Mouse (Mus musculus): ENCODE measurements at regions not wholly inside any gene's neighbourhood (a gene's known extent, or its start where the extent isn't known, plus 50 kb on each side); places are given as distances from the start of the nearest gene placed in this dataset.

DNA sequence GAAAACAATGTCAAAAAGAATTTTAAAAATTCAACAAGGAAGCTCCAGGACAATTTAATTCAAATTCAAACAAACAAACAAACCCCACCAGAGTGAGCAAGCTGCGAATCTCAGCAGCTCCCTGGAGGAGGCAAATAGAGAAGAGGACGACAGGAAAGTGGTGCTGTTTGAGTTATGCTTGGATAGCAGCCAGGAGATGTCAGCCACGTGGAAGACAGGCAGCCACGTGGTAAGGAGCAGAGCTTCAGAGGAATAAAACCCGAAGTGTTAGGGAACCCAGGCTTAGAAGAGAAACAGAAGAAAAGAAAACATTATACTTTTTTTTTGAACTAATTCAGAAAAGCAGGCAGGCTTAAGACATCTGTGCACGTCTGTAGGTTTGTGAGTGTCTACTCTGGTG, 108.2 kb upstream of the Parp11 start:
- in situ Hi-C loops (cut with MboI, MseI) = no loop called here

GRCm38 (mm10) chr6:127341604-127342003, 105.0 kb upstream of the Parp11 start:
- in situ Hi-C loops (cut with MboI, MseI) = no loop called here

GRCm38 (mm10) chr6:127348770-127349409, 97.8 kb upstream of the Parp11 start:
- in situ Hi-C loops (cut with MboI, MseI) = no loop called here

DNA sequence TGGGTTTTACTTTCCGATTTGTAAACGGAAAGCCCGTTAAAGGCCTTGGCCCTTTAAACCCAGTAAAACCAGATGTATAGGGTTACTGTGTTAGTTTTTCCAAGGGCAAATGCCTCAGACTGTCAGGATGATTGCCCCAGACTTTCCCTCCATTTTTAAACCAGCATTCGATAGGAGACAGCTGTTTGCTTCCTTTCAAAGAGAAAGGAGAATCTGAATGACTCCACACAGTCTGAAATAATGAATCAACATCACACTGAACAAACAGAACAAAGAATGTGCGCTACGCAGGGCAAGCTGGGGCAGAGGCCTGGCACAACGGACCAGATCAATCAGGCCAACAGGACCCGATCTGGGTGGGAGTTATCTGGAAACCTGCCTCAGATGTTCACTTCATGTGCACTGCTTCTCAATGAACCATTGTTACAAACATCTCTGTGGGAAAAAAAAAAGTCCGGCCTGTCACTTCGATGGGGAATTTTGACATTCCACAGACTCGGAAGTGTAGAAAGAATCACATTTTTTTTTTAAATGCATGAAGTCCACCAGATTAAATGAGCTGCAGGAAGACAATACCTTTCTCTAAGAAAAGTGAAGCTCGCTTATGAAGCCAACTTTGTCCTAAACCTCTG, 97.0 kb upstream of the Parp11 start:
- in situ Hi-C loops (cut with MboI, MseI) = loop anchor here (5.0 to 25.0 kb wide), 2 partner anchors 77 to 387 kb away; no protein-coding TSS in a partner anchor

DNA sequence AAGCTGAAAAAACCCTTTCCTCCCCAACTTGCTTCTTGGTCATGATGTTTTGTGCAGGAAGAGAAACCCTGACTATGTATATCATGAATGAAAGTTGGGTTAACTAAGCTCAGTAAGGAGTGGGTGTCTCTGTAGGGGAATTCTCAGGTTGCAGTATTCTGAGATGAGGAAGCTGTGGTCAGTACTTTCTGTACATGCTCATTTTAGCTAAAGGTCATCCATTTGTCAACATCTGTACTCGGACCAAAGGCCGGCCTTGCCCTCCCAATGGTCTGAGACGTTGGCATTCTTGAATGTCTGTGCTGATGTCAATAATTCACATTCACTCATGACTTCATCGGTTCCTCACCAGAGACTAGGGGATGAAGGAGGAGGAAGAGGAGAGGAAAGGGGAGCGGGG, 94.9 kb upstream of the Parp11 start:
- in situ Hi-C loops (cut with MboI, MseI) = loop anchor here (5.0 to 25.0 kb wide), 2 partner anchors 79 to 389 kb away; no protein-coding TSS in a partner anchor

DNA sequence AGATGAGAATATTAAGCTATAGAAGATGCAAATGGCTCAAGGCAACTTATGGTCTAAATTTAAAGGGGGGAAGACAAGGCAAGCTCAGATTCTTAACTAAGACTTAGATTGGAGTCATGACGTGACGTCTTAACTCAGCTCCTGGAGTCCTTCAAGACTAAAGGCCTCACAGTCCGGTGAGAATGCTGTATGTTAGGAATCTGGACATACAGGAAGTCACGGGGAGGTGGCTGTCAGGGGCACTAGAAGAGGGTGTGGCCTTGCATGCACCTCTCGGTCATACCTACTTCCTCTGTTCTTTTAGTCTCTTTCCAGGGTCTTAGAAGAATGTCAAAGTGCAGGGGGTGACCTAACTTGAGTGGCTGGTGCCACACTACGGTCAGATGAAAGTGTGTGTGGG, 91.5 kb upstream of the Parp11 start:
- in situ Hi-C loops (cut with MboI, MseI) = loop anchor here (25.0 kb wide), 1 partner anchor 393 kb away; no protein-coding TSS in a partner anchor

DNA sequence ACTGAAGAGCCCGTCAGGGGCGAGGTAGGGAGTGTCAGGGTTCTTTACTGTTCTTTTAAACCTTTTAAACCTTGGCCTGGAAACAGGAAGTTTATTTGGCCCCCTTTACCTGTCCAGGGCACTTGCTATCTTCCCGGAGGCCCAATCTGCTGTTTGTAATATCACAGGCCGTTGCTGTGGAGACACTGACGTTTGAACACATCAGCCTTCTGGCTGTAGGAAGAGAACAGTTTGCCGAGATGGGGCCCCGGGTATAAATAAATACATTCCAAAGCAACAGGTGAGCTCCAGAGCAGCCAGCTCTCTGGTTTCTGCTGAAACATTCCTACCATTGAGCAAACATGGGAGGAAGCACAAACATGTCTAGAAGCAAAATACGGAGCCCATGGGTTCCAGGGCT, 90.2 kb upstream of the Parp11 start:
- in situ Hi-C loops (cut with MboI, MseI) = loop anchor here (25.0 kb wide), 1 partner anchor 394 kb away; no protein-coding TSS in a partner anchor

GRCm38 (mm10) chr6:127358805-127359204, 87.8 kb upstream of the Parp11 start:
- in situ Hi-C loops (cut with MboI, MseI) = loop anchor here (25.0 kb wide), 1 partner anchor 397 kb away; no protein-coding TSS in a partner anchor

- in situ Hi-C loops (cut with MboI, MseI) = loop anchor here (25.0 kb wide), 1 partner anchor 397 kb away; no protein-coding TSS in a partner anchor
These were observed 87.2 kb upstream of the Parp11 start for GRCm38 (mm10) chr6:127359391-127359874.

DNA sequence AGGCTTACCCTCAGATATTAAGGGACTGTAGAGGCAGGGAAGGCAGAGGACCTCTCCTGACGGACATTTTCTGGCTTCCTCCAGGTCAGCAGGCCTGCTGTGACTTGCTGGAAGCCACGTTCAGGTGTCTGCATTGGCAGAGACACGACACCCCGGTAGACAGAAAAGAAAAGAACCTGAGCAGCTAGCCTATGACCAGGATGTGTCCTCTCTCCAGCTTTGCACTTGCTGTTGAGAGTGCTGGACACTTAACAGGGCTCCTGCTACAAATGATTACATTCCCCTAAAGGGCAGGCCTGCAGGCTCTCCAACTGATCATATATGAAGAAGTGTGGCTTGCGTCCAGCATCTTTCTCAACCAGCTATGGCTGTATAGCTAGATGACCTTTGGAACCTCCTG, 84.5 kb upstream of the Parp11 start:
- in situ Hi-C loops (cut with MboI, MseI) = loop anchor here (5.0 to 25.0 kb wide), 2 partner anchors 215 to 400 kb away; no protein-coding TSS in a partner anchor

GRCm38 (mm10) chr6:127362966-127363752, 83.5 kb upstream of the Parp11 start:
- in situ Hi-C loops (cut with MboI, MseI) = loop anchor here (5.0 to 25.0 kb wide), 2 partner anchors 216 to 401 kb away; no protein-coding TSS in a partner anchor

GRCm38 (mm10) chr6:127363871-127364590, 82.6 kb upstream of the Parp11 start:
- in situ Hi-C loops (cut with MboI, MseI) = loop anchor here (5.0 to 25.0 kb wide), 2 partner anchors 217 to 402 kb away; no protein-coding TSS in a partner anchor

DNA sequence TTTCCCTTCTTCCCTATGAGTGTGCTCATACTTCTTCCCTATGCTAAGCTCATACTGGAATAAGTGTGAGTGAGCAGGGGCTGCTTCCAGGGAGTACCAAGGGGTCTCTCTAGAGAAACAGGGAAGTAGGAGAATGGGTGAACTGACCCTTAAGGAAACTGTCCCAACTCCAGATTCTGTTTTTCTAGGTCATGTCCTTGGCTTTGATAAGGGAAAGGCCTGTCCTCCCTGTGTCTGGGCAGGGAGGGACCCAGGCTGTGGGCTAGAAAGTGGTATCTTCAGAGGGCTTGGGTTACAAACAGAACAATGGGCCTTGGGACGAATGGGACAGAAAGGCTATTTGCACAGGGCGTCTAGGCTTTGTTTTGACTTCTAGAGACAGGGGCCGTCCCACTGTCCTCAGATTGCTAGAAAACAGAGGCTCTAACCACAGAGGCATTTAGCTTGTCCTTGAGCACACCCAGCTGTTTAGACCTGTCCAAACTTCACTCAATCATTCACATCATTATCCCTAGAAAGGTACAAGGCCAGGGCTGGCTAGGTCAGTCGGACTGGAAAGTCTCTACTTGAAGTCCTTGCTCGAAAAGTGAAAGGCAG, 82.0 kb upstream of the Parp11 start:
- in situ Hi-C loops (cut with MboI, MseI) = loop anchor here (5.0 to 25.0 kb wide), 2 partner anchors 217 to 402 kb away; no protein-coding TSS in a partner anchor

GRCm38 (mm10) chr6:127365246-127365645, 81.4 kb upstream of the Parp11 start:
- in situ Hi-C loops (cut with MboI, MseI) = loop anchor here (25.0 kb wide), 1 partner anchor 403 kb away; no protein-coding TSS in a partner anchor

- in situ Hi-C loops (cut with MboI, MseI) = loop anchor here (25.0 kb wide), 1 partner anchor 403 kb away; no protein-coding TSS in a partner anchor
These were observed 81.0 kb upstream of the Parp11 start for GRCm38 (mm10) chr6:127365651-127366050.

DNA sequence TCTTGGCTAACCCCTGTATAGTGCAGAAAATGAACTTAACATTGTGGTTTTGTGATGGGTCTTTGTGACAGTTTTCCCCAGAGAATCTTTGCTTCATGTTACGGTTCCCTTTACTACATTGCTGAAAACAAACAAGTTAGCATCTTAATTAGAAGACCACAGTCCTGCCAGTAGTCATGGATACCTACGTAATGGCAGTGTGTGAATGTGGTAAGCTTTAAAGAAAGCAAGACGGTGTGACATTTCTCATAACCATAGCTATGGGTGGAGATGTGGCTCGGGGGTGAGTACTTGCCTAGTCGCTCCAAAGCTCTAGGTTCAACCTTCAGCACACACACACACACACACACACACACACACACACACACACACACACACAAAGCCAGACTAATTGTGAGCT, 73.6 kb upstream of the Parp11 start:
- in situ Hi-C loops (cut with MboI, MseI) = loop anchor here (25.0 kb wide), 1 partner anchor 411 kb away; no protein-coding TSS in a partner anchor

DNA sequence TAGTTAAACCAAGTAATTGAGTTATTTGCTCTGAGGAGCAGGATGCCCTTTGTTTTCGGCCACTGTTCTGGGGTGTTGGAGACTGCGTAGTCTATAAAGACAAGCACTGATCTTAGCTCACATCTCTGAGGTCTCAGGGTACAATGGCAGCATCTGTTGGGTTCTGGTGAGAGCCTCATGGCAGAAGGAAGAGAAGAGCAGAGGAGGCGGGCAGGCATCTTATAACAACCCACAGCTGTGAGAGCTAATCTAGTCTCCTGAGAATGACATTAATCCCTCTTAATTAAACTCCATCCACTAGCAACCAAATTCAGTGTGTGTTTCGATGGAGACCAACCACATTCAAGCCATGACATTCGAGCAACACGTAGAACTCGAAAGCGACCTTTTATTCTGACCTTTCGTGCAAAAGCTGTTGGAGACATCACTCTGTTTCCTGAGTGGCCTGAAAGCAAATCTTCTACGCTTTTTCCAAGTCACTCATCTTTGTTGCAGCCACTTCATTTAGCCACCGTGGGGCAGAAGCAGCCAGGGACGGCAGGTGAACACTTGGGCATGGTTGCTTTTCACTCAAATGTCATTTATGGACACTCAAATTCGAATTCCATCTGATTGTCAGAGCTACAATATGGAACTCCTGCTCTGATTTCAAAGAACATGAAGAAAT, 72.7 kb upstream of the Parp11 start:
- in situ Hi-C loops (cut with MboI, MseI) = loop anchor here (25.0 kb wide), 1 partner anchor 412 kb away; no protein-coding TSS in a partner anchor

DNA sequence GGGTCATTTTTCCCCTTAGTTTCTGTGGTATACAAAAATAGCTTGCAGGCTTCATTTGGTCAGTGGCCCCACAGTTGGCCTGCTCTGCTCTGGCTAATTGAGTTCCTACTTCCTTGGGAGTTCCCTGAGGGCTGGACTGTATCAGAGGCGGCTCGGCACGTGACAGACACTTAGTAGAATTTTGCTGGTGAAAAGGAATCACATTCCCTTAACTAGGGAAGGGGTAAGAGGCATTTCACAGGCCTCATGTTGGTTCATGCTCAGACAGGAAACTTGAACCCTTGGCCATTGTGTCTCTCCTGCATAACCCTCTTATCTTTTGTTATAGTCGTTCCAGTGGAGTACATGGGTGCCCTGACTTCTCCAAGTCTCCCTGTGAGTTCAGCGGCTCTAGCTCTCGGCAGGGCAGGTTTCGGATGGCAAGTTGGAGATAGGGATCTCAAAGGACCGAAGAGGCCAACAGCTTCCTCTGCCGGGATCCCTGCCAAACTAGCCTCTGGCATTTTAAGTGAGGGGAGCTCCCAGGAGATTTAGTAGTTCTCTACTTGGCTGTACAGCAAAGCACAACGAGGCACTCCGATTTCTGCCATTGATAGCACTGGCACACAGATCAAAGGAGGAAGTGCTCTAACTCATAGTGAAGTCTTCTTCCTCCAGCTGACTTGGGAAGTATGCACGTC, 72.0 kb upstream of the Parp11 start:
- in situ Hi-C loops (cut with MboI, MseI) = loop anchor here (5.0 to 25.0 kb wide), 2 partner anchors 58 to 412 kb away; no protein-coding TSS in a partner anchor

DNA sequence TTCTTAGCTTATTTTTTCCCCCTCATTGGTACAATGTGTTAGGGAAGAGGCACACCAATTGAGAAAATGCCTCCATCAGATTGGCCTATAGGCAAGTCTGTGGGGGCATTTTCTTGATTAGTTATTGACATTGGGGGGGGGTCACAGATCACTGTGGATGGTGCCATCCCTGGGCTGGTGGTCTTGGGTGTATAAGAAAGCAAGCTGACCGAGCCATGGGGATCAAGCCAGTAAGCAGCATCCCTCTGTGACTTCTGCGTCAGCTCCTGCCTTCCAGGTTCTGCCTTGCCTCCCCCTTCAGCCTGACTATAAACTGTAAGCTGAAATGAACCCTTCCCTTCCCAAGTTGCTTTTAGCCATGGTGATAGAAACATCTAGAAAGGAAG, 71.5 kb upstream of the Parp11 start:
- in situ Hi-C loops (cut with MboI, MseI) = loop anchor here (5.0 kb wide), 1 partner anchor 57 kb away; no protein-coding TSS in a partner anchor
